Mouse (Mus musculus): Measurements from ENCODE around the gene Crhbp. TPM values are rescaled to one million over a fixed set of nuclear protein-coding genes. Genes with fewer than 3 reads are reported as not detected.

Gene Crhbp
- total RNA-seq (2014; rRNA removed): 3.7 and 7.7 TPM in 2 replicates
- 5.2 and 6.7 TPM in 2 replicates for polyA plus RNA-seq (2015; fragmentation: Nextera tagmentation; extraction: Ambion mirVana)

- Histone ChIP-seq H3K9ac (replicated peaks; ENCODE audit: low read length, poor library complexity, severe bottlenecking) (peak within 1 kb of the TSS; percentile 51), H3K27ac (ENCODE audit: low read depth, low read length) (no peak within 1 kb of the TSS), H3K9me3 (ENCODE audit: low read length) (no peaks in the 10 kb centered on the region), H3K4me1 (ENCODE audit: insufficient read depth, low read length) (0 out of 2 replicates have a peak, but pooled peaks cover 3% of the 10 kb centered on the region), H3K4me3 (ENCODE audit: low read depth, low read length) (peak within 1 kb of the TSS; percentile 50), H3K27me3 (ENCODE audit: insufficient read depth, low read length) (no peaks in the 10 kb centered on the region), H3K36me3 (ENCODE audit: insufficient read depth, low read length) (no peaks in the 10 kb centered on the region), H3K4me2 (ENCODE audit: low read depth, low read length, poor library complexity, severe bottlenecking) (peak within 1 kb of the TSS; percentile 94)
- TF ChIP-seq CTCF (IDR thresholded peaks at IDR 0.05): no peak
- 51% methylated on average over 11 of the region's 11 CpGs for WGBS
- DNase-seq (ENCODE audit: low spot score): no peak
- no peak for ATAC-seq (ENCODE audit: low FRiP score)
These were observed at the start of gene Crhbp for GRCm38 (mm10) chr13:95444824-95445223. Crhbp (minus strand) TSS chr13:95444924.

GRCm38 (mm10) chr13:95493296-95493695 is 48.6 kb upstream of the Crhbp start:
- Histone ChIP-seq H3K4me2 (ENCODE audit: low read depth, low read length, poor library complexity, severe bottlenecking) (no peak overlapping the region), H3K36me3 (ENCODE audit: insufficient read depth, low read length) (no peaks in the 10 kb centered on the region), H3K9ac (replicated peaks; ENCODE audit: low read length, poor library complexity, severe bottlenecking) (no peak overlapping the region), H3K27me3 (ENCODE audit: insufficient read depth, low read length) (no peaks in the 10 kb centered on the region), H3K9me3 (ENCODE audit: low read length) (no peaks in the 10 kb centered on the region), H3K4me3 (ENCODE audit: low read depth, low read length) (no peak overlapping the region), H3K27ac (ENCODE audit: low read depth, low read length) (no peak overlapping the region), H3K4me1 (ENCODE audit: insufficient read depth, low read length) (no peaks in the 10 kb centered on the region)
- DNase-seq (ENCODE audit: low spot score) (no peak), ATAC-seq (ENCODE audit: low FRiP score) (no peak)
- 66% methylated on average over 5 of the region's 5 CpGs for WGBS
- TF ChIP-seq CTCF (IDR thresholded peaks at IDR 0.05): no peak

GRCm38 (mm10) chr13:95491327-95491726 is 46.6 kb upstream of the Crhbp start:
- Histone ChIP-seq H3K36me3 (ENCODE audit: insufficient read depth, low read length) (no peaks in the 10 kb centered on the region), H3K27me3 (ENCODE audit: insufficient read depth, low read length) (no peaks in the 10 kb centered on the region), H3K27ac (ENCODE audit: low read depth, low read length) (no peak overlapping the region), H3K9me3 (ENCODE audit: low read length) (no peaks in the 10 kb centered on the region), H3K4me2 (ENCODE audit: low read depth, low read length, poor library complexity, severe bottlenecking) (no peak overlapping the region), H3K9ac (replicated peaks; ENCODE audit: low read length, poor library complexity, severe bottlenecking) (no peak overlapping the region), H3K4me3 (ENCODE audit: low read depth, low read length) (no peak overlapping the region), H3K4me1 (ENCODE audit: insufficient read depth, low read length) (no peaks in the 10 kb centered on the region)
- TF ChIP-seq CTCF (IDR thresholded peaks at IDR 0.05): no peak
- no peak for ATAC-seq (ENCODE audit: low FRiP score)
- 49% methylated on average over 11 of the region's 11 CpGs for WGBS
- no peak for DNase-seq (ENCODE audit: low spot score)

GRCm38 (mm10) chr13:95484664-95485063 is 39.9 kb upstream of the Crhbp start:
- H3K36me3 ChIP-seq (ENCODE audit: insufficient read depth, low read length): no peaks in the 10 kb centered on the region
- no peak overlapping the region for H3K27ac ChIP-seq (ENCODE audit: low read depth, low read length)
- no peaks in the 10 kb centered on the region for H3K9me3 ChIP-seq (ENCODE audit: low read length)
- no peaks in the 10 kb centered on the region for H3K27me3 ChIP-seq (ENCODE audit: insufficient read depth, low read length)
- DNase-seq (ENCODE audit: low spot score) (peak; percentile 8), ATAC-seq (ENCODE audit: low FRiP score) (no peak)
- H3K4me2 ChIP-seq (ENCODE audit: low read depth, low read length, poor library complexity, severe bottlenecking): no peak overlapping the region
- no peak overlapping the region for H3K4me3 ChIP-seq (ENCODE audit: low read depth, low read length)
- H3K9ac ChIP-seq (replicated peaks; ENCODE audit: low read length, poor library complexity, severe bottlenecking): no peak overlapping the region
- 36% methylated on average over 5 of the region's 5 CpGs for WGBS
- TF ChIP-seq CTCF (IDR thresholded peaks at IDR 0.05): no peak
- no peaks in the 10 kb centered on the region for H3K4me1 ChIP-seq (ENCODE audit: insufficient read depth, low read length)

- Histone ChIP-seq H3K4me1 (ENCODE audit: insufficient read depth, low read length) (no peaks in the 10 kb centered on the region), H3K27ac (ENCODE audit: low read depth, low read length) (no peak overlapping the region), H3K36me3 (ENCODE audit: insufficient read depth, low read length) (no peaks in the 10 kb centered on the region), H3K4me3 (ENCODE audit: low read depth, low read length) (no peak overlapping the region), H3K9me3 (ENCODE audit: low read length) (no peaks in the 10 kb centered on the region), H3K27me3 (ENCODE audit: insufficient read depth, low read length) (no peaks in the 10 kb centered on the region), H3K9ac (replicated peaks; ENCODE audit: low read length, poor library complexity, severe bottlenecking) (no peak overlapping the region), H3K4me2 (ENCODE audit: low read depth, low read length, poor library complexity, severe bottlenecking) (no peak overlapping the region)
- ATAC-seq (ENCODE audit: low FRiP score) (peak; percentile 62), DNase-seq (ENCODE audit: low spot score) (peak; percentile 88)
- peak; percentile 93 for TF ChIP-seq CTCF (IDR thresholded peaks at IDR 0.05)
- 9% methylated on average over 4 of the region's 4 CpGs for WGBS
These were observed 36.7 kb upstream of the Crhbp start for GRCm38 (mm10) chr13:95481428-95481827.

GRCm38 (mm10) chr13:95478671-95479413 is 34.1 kb upstream of the Crhbp start, which contains the start of gene S100z:
S100z (minus strand) TSS chr13:95478721.
- WGBS: 91% methylated on average over 21 of the region's 21 CpGs
- Histone ChIP-seq H3K27ac (ENCODE audit: low read depth, low read length) (no peak within 1 kb of the TSS), H3K27me3 (ENCODE audit: insufficient read depth, low read length) (no peaks in the 10 kb centered on the region), H3K9ac (replicated peaks; ENCODE audit: low read length, poor library complexity, severe bottlenecking) (no peak within 1 kb of the TSS), H3K4me1 (ENCODE audit: insufficient read depth, low read length) (no peaks in the 10 kb centered on the region), H3K4me2 (ENCODE audit: low read depth, low read length, poor library complexity, severe bottlenecking) (no peak within 1 kb of the TSS), H3K36me3 (ENCODE audit: insufficient read depth, low read length) (no peaks in the 10 kb centered on the region), H3K9me3 (ENCODE audit: low read length) (no peaks in the 10 kb centered on the region), H3K4me3 (ENCODE audit: low read depth, low read length) (no peak within 1 kb of the TSS)
- no peak for ATAC-seq (ENCODE audit: low FRiP score)
- TF ChIP-seq CTCF (IDR thresholded peaks at IDR 0.05): no peak
- no peak for DNase-seq (ENCODE audit: low spot score)
